Mouse (Mus musculus): ENCODE results near the gene Myom3. TPM values are rescaled to one million over a fixed set of nuclear protein-coding genes. Genes with fewer than 3 reads are reported as not detected.

Myom3 gene
- 0.16 TPM for polyA plus RNA-seq (2014; fragmentation: Illumina TruSeq; extraction: RNeasy Lipid Tissue Mini Kit (QIAGEN cat#74804); ENCODE audit: low read depth, low replicate concordance)

GRCm38 (mm10) chr4:135759356-135759976 is at the start of gene Myom3:
Gene Myom3 (plus strand): TSS chr4:135759715.

DNA sequence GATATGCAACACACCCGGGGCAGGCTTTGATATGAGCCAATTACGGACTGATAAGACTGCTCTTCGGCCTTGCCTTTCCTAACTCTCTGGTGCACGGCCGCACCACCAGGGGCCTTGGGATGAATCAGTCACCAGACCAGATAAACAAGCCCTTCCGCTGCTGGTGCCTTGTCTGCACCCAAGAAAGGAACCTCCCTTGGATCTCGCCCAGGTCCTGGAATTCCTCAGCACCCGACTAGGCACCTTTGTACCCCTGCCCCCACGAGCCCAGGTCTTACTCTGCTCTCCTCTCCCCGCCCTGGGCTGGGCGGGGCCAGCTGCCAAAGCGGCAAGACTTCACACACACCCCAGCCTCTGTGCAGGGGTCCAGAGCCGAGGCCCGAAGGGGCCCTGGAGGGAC is 31.7 kb upstream of the Myom3 start, which contains the start of gene Il22ra1:
Il22ra1 (plus strand) TSS at position 356 of the 400 bp plus-strand sequence.

DNA sequence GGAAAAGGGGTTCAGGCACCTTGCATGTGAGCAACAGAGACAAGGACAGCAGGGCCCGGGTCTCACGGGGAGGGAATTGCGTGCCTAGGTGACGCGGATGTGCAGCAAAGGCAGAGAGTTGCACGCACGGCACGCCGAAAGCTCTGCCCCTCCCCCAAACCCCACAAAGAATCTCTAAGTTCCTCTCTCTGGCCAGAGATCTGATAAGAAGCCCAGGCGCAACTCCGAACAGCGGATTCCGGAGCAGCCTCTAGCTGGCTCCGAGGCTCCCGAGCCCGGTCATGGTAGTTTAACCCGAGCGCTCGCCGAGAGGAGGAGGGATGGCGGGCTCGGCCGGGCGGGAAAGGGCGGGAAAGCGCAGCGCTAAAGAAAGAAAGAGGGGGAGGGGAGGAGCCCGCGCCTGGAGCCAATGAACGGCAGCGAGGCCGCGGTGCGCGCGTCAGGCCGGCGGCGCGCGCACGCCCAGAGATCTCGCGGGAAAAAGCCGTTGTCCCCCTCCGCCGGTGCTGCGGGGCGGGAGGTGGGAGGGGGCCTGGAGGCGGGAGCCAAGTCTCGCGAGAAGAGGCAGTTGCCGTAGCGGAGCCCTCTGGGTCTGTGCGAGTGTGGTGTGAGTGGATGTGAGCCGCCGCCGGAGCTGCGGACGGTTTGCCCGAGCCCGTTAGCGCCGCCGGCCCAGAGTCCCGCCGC is 96.2 kb downstream of the Myom3 start, which contains the start of gene Srsf10:
Srsf10 (plus strand) TSS at position 212 of the 687 bp plus-strand sequence.

Other genes starting within 250 kb of the Myom3 start
- gene Grhl3, start 186.1 kb upstream of the Myom3 start, polyA plus RNA-seq (2014; fragmentation: Illumina TruSeq; extraction: RNeasy Lipid Tissue Mini Kit (QIAGEN cat#74804); ENCODE audit: low read depth, low replicate concordance) = not detected
- 0.69 TPM for gene Ifnlr1, start 73.4 kb upstream of the Myom3 start, polyA plus RNA-seq (2014; fragmentation: Illumina TruSeq; extraction: RNeasy Lipid Tissue Mini Kit (QIAGEN cat#74804); ENCODE audit: low read depth, low replicate concordance)
- 0.32 TPM for gene Il22ra1, start 31.5 kb upstream of the Myom3 start, polyA plus RNA-seq (2014; fragmentation: Illumina TruSeq; extraction: RNeasy Lipid Tissue Mini Kit (QIAGEN cat#74804); ENCODE audit: low read depth, low replicate concordance)
- gene Srsf10, start 96.0 kb downstream of the Myom3 start, polyA plus RNA-seq (2014; fragmentation: Illumina TruSeq; extraction: RNeasy Lipid Tissue Mini Kit (QIAGEN cat#74804); ENCODE audit: low read depth, low replicate concordance) = 166 TPM
- 303 TPM for gene Pnrc2, start 114.1 kb downstream of the Myom3 start, polyA plus RNA-seq (2014; fragmentation: Illumina TruSeq; extraction: RNeasy Lipid Tissue Mini Kit (QIAGEN cat#74804); ENCODE audit: low read depth, low replicate concordance)
- gene Cnr2, start 135.7 kb downstream of the Myom3 start, polyA plus RNA-seq (2014; fragmentation: Illumina TruSeq; extraction: RNeasy Lipid Tissue Mini Kit (QIAGEN cat#74804); ENCODE audit: low read depth, low replicate concordance) = 0.49 TPM
- gene Fuca1, start 161.0 kb downstream of the Myom3 start, polyA plus RNA-seq (2014; fragmentation: Illumina TruSeq; extraction: RNeasy Lipid Tissue Mini Kit (QIAGEN cat#74804); ENCODE audit: low read depth, low replicate concordance) = 27.0 TPM
- gene Hmgcl, start 186.7 kb downstream of the Myom3 start, polyA plus RNA-seq (2014; fragmentation: Illumina TruSeq; extraction: RNeasy Lipid Tissue Mini Kit (QIAGEN cat#74804); ENCODE audit: low read depth, low replicate concordance) = 23.5 TPM
- not detected for gene Gale, start 204.0 kb downstream of the Myom3 start, polyA plus RNA-seq (2014; fragmentation: Illumina TruSeq; extraction: RNeasy Lipid Tissue Mini Kit (QIAGEN cat#74804); ENCODE audit: low read depth, low replicate concordance)
- 0.49 TPM for gene Lypla2, start 212.9 kb downstream of the Myom3 start, polyA plus RNA-seq (2014; fragmentation: Illumina TruSeq; extraction: RNeasy Lipid Tissue Mini Kit (QIAGEN cat#74804); ENCODE audit: low read depth, low replicate concordance)
- 23.6 TPM for gene Pithd1, start 227.5 kb downstream of the Myom3 start, polyA plus RNA-seq (2014; fragmentation: Illumina TruSeq; extraction: RNeasy Lipid Tissue Mini Kit (QIAGEN cat#74804); ENCODE audit: low read depth, low replicate concordance)

Data from kidney, adult 10 weeks (tissue).